Mouse (Mus musculus) urinary bladder, postnatal 10 days (tissue): ENCODE results near the gene Gpha2.

Source experiments
- DNase-seq: peaks from one replicate; pipeline ENCODE4 v3.0.0; 2022; ENCODE audit warnings: low spot score

The Gpha2 gene

DNA sequence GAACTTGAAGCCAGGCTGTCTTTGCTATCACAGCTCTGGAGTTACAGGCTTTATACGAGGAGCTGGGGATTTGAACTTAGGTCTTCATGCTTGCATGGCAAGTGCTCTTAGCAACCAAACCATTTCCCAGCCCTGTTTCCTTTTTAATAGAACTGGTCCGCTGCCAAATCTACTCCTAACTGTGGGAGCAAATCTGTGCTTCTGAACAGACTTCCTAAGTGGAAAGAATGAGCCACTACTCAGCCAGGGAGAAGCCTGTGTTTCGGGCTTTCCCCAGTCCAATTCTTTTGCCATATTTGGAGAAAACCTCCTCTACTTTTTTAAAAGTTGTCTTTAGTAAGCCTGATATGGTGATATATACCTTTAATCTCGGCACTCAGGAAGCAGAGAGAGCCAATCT, 46.6 kb downstream of the Gpha2 start:
- DNase-seq, result no peak

DNA sequence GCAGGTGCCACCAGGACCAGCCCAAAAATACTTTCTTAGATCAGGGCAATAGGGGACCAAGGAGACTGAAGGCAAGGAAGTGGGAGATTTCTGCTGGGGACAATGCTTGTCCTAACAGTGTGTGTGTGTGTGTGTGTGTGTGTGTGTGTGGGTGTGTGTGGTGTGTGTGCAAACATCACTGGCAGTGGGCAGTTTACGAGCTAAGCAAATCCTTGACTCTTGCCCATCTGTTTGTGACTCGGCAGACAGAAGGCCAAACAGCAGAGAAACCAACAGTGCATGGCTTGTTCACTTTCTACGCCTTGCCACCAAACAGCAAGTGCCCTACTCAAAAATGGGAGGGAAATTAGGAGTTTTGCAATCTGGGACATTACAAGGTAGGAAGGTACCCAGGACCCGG, 47.4 kb downstream of the Gpha2 start:
- no peak for DNase-seq

DNA sequence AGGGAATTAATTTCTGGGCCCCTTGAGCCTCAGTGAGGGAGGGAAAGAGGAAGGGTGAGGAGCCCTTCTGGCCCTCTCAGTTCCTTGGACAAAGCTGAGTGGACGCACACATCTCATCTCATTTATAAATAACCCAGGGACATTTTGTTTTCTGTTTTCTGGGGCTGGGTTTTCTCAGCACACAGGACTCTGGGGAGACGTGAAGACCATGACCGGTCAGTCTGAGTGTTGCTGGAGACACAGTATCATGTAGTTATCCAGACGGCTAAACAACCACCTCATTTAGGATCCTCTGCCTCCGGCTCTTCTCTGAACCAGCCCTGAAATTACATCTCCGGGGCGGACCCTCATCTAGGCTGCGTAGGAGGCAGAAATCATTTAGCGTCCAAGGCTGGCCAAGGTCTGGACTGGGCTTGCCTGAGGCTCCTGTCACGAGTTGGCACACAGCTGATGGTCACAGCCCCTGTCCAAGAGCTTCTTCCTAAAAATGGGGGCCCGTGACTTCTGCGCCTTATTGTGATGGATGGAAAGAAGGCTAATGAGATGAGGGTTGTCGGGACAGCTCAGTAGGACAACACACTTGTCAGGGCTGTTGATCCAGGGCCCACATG, 47.9 kb downstream of the Gpha2 start:
- DNase-seq, result no peak

DNA sequence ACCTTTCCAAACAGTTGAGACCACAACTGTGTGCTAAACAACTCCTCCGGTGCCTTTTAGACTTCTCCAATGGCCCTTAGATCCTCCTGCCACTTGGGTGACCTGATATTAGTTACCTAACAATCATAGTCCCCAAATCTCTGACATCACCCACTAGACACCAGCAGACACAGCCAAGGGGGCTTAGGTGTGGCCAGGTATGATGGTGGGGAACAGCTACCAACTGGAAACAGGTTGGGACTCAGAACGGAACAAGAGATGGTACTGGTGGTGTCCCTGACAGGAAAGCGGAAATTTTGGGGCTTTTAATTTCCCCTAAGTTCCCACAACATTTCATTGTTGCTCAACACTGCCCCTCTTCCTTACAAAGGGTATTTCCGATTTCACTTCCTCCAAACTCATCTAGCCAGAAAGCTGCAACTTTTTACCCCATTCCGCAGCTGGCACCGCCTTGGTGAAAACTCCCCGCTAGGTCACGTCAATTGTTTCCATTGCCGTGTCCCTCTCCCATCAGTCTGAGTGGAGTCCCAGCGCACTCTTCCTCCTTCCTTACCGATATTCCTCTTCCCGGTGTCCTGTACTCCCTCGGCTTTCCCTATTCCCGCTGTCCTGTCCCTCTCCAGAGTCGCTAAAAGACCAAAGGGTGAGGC, 49.7 kb downstream of the Gpha2 start:
- DNase-seq, result no peak

DNA sequence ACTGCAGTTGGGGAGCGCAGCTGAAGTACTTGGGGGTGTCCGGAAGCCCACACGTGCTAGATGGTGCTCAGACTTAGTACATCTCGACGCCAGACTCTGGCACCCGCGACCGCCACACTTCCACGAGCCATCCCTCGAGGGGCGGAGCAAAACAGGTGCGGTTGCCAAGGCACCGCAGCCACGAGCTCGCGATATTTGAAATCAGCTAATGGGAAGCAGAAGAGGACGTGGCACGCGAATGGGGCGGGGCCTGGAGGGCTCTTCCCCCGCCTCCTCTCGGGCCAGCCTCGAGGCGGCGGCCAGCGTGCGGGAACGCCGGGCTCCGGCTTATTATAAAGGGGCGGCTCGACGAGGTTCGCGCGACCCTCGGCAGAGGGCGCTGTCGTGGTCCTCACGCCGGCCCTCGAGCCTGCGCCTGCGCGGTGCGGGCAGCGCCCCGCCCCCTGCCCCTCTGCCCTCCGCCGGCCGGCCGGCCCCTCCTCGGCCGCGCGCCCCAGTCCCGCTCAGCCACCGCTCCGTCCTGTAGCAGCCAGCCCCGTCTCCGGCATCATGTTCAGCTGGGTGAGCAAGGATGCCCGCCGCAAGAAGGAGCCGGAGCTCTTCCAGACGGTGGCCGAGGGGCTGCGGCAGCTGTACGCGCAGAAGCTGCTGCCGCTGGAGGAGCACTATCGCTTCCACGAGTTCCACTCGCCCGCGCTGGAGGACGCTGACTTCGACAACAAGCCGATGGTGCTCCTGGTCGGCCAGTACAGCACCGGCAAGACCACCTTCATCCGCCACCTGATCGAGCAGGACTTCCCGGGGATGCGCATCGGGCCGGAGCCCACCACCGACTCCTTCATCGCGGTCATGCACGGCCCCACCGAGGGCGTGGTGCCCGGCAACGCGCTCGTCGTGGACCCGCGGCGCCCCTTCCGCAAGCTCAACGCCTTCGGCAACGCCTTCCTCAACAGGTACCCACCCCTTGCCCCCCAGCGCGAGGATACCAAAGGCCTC, 50.5 kb downstream of the Gpha2 start, which contains the start of gene Ehd1:
Gene Ehd1 (plus strand): TSS at position 300 of the 996 bp plus-strand sequence.
- peak; percentile 84 for DNase-seq
